Mouse (Mus musculus): ENCODE data around the gene Samd15.
"Not testable (repeated sequence)": the region's sequence is repeated elsewhere in the genome, so short reads cannot be mapped to it uniquely, and the experiment has no call there.

Gene Samd15

GRCm38 (mm10) chr12:87199206-87199972 is at the start of gene Samd15:
Gene Samd15 (plus strand): TSS chr12:87199723.
- DNase-seq (ENCODE audit: low spot score in 2 of 2): peak; percentile 37 to 38

GRCm38 (mm10) chr12:87154448-87154847 is 45.1 kb upstream of the Samd15 start:
- DNase-seq (ENCODE audit: low spot score in 2 of 2): not testable (repeated sequence)

- no peak for DNase-seq (ENCODE audit: low spot score in 2 of 2)
These were observed 42.2 kb upstream of the Samd15 start for GRCm38 (mm10) chr12:87157361-87157760.

- DNase-seq (ENCODE audit: low spot score in 2 of 2): no peak
These were observed 41.4 kb upstream of the Samd15 start for GRCm38 (mm10) chr12:87158099-87158498.

GRCm38 (mm10) chr12:87160310-87160709 is 39.2 kb upstream of the Samd15 start:
- no peak for DNase-seq (ENCODE audit: low spot score in 2 of 2)

GRCm38 (mm10) chr12:87160815-87161214 is 38.7 kb upstream of the Samd15 start:
- no peak for DNase-seq (ENCODE audit: low spot score in 2 of 2)

GRCm38 (mm10) chr12:87175194-87175946 is 24.2 kb upstream of the Samd15 start:
- DNase-seq (ENCODE audit: low spot score in 2 of 2): no peak

GRCm38 (mm10) chr12:87177631-87178030 is 21.9 kb upstream of the Samd15 start:
- DNase-seq (ENCODE audit: low spot score in 2 of 2): no peak

- DNase-seq (ENCODE audit: low spot score in 2 of 2): no peak
These were observed 6.5 kb upstream of the Samd15 start for GRCm38 (mm10) chr12:87193008-87193407.

- DNase-seq (ENCODE audit: low spot score in 2 of 2): no peak
These were observed 4.5 kb upstream of the Samd15 start for GRCm38 (mm10) chr12:87195069-87195468.

- DNase-seq (ENCODE audit: low spot score in 2 of 2): no peak
These were observed 3.2 kb upstream of the Samd15 start for GRCm38 (mm10) chr12:87196310-87196709.

GRCm38 (mm10) chr12:87198792-87199191 is 731 bp upstream of the Samd15 start:
- no peak for DNase-seq (ENCODE audit: low spot score in 2 of 2)

GRCm38 (mm10) chr12:87199973-87200586 is 557 bp downstream of the Samd15 start, which contains the start of gene Tmed8:
Gene Tmed8 (minus strand): TSS chr12:87200454.
- DNase-seq (ENCODE audit: low spot score in 2 of 2): peak; percentile 72 to 77

GRCm38 (mm10) chr12:87201694-87202093 is 2.2 kb downstream of the Samd15 start:
- no peak for DNase-seq (ENCODE audit: low spot score in 2 of 2)

- DNase-seq (ENCODE audit: low spot score in 2 of 2): not testable (repeated sequence)
These were observed 6.3 kb downstream of the Samd15 start for GRCm38 (mm10) chr12:87205789-87206188.

- DNase-seq (ENCODE audit: low spot score in 2 of 2): no peak
These were observed 13.5 kb downstream of the Samd15 start for GRCm38 (mm10) chr12:87212844-87213606.

- no peak for DNase-seq (ENCODE audit: low spot score in 2 of 2)
These were observed 16.5 kb downstream of the Samd15 start for GRCm38 (mm10) chr12:87216053-87216452.

GRCm38 (mm10) chr12:87217596-87217995 is 18.1 kb downstream of the Samd15 start:
- DNase-seq (ENCODE audit: low spot score in 2 of 2): no peak

GRCm38 (mm10) chr12:87219362-87219761 is 19.8 kb downstream of the Samd15 start:
- no peak for DNase-seq (ENCODE audit: low spot score in 2 of 2)

GRCm38 (mm10) chr12:87224950-87225349 is 25.4 kb downstream of the Samd15 start:
- no peak for DNase-seq (ENCODE audit: low spot score in 2 of 2)

- no peak for DNase-seq (ENCODE audit: low spot score in 2 of 2)
These were observed 27.3 kb downstream of the Samd15 start for GRCm38 (mm10) chr12:87226801-87227200.

GRCm38 (mm10) chr12:87229633-87230032 is 30.1 kb downstream of the Samd15 start:
- DNase-seq (ENCODE audit: low spot score in 2 of 2): no peak
